Mouse (Mus musculus) myocyte (in vitro differentiated cells): ENCODE measurements around the gene Tbcel. TPM values are rescaled to one million over a fixed set of nuclear protein-coding genes. Genes with fewer than 3 reads are reported as not detected.

ENCODE experiments used
- H3K27me3 ChIP-seq: one replicate; pipeline ENCODE4 v1.6.1; 2011; ENCODE audit not compliant: control insufficient read depth, insufficient read depth, insufficient read length
- H3K36me3 ChIP-seq: one replicate; pipeline ENCODE4 v1.6.1; 2011; ENCODE audit not compliant: control insufficient read depth, insufficient read depth
- H3K4me2 ChIP-seq: one replicate; pipeline ENCODE4 v1.6.1; 2011; ENCODE audit warnings: low read depth, control low read depth
- H3K4me3 ChIP-seq: one replicate; pipeline ENCODE4 v1.5.1; 2011; ENCODE audit warnings: mild to moderate bottlenecking, control low read depth, moderate library complexity
- H3K79me2 ChIP-seq: one replicate; pipeline ENCODE4 v1.6.1; 2011; ENCODE audit not compliant: control insufficient read depth, insufficient read depth
- H3ac ChIP-seq: one replicate; pipeline ENCODE4 v1.6.1; 2011; ENCODE audit not compliant: control insufficient read depth, insufficient read length
- CEBPB ChIP-seq: IDR thresholded peaks from 2 replicates; pipeline ENCODE4 v1.6.1; 2011; ENCODE audit warnings: mild to moderate bottlenecking, moderate library complexity; ENCODE audit not compliant: poor library complexity, insufficient read depth, severe bottlenecking
- E2F4 ChIP-seq: IDR thresholded peaks from one replicate; pipeline ENCODE4 v1.6.1; 2011; ENCODE audit warnings: mild to moderate bottlenecking, control low read depth, moderate library complexity; ENCODE audit not compliant: insufficient read depth
- MAX ChIP-seq: IDR thresholded peaks from one replicate; pipeline ENCODE4 v1.6.1; 2011; ENCODE audit warnings: low read depth, mild to moderate bottlenecking, control low read depth
- MYOD1 ChIP-seq, 3 experiments: IDR thresholded peaks; one replicate each; pipeline ENCODE4 v1.6.1; 2011; ENCODE audit warnings: control low read depth in 2 of 3, low read depth in 2 of 3, mild to moderate bottlenecking in 2 of 3, moderate library complexity in 1 of 3; ENCODE audit not compliant: insufficient read length in 2 of 3, control insufficient read depth in 1 of 3
- MYOG ChIP-seq, 3 experiments: IDR thresholded peaks; one replicate each; pipeline ENCODE4 v1.6.1; 2011; ENCODE audit warnings: control low read depth in 2 of 3, low read depth in 2 of 3, mild to moderate bottlenecking in 2 of 3; ENCODE audit not compliant: insufficient read length in 2 of 3, control insufficient read depth in 1 of 3, insufficient read depth in 1 of 3
- POLR2A ChIP-seq: IDR thresholded peaks from one replicate; pipeline ENCODE4 v1.6.1; 2011; ENCODE audit warnings: low read depth, mild to moderate bottlenecking, control low read depth, moderate library complexity; ENCODE audit not compliant: insufficient read length
- POLR2AphosphoS2 ChIP-seq: IDR thresholded peaks from one replicate; pipeline ENCODE4 v1.6.1; 2011; ENCODE audit warnings: low read depth, control low read depth; ENCODE audit not compliant: insufficient read length
- REST ChIP-seq: IDR thresholded peaks from one replicate; pipeline ENCODE4 v1.6.1; 2011; ENCODE audit warnings: mild to moderate bottlenecking, control low read depth, moderate library complexity; ENCODE audit not compliant: insufficient read depth, insufficient read length
- SRF ChIP-seq: IDR thresholded peaks from one replicate; pipeline ENCODE4 v1.6.1; 2011; ENCODE audit warnings: low read depth; ENCODE audit not compliant: control insufficient read depth, insufficient read length
- TCF12 ChIP-seq: IDR thresholded peaks from one replicate; pipeline ENCODE4 v1.6.1; 2011; ENCODE audit warnings: mild to moderate bottlenecking, control low read depth; ENCODE audit not compliant: poor library complexity, insufficient read depth, severe bottlenecking
- TCF3 ChIP-seq: IDR thresholded peaks from one replicate; pipeline ENCODE4 v1.6.1; 2011; ENCODE audit warnings: low read depth, control low read depth; ENCODE audit not compliant: insufficient read length
- USF1 ChIP-seq: IDR thresholded peaks from one replicate; pipeline ENCODE4 v1.6.1; 2011; ENCODE audit warnings: low read depth, mild to moderate bottlenecking, control low read depth, moderate library complexity
- polyA plus RNA-seq: library from polyadenylated mRNA; unstranded; fragments of >200 nt; fragmentation: generic; extraction: Trizol; gene quantifications from one replicate; pipeline ENCODE4 v1.2.1, GENCODE M21; 2012; ENCODE audit warnings: missing spikeins

Gene Tbcel
- polyA plus RNA-seq, 1 experiment, result 7.9 TPM

DNA sequence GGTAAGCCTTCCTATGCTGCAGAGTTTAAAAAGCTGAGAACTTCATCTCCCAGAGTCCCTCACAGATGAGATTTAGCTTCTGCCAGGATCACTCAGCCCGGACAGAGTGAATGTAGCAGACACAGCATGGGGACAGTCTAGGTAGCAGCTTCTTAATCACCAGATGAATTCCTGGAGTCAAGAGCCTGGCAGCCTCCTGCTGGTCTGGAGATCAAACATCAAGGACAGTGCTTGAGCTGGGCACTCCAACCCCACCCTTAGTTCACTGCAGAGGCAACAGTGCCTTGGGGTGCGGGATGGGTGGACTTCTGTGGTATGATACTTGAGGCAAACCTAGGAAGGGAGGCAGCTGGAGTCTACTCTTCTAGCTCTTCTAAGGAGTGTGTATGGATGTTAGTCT, 87.9 kb downstream of the Tbcel start:
- H3K36me3 ChIP-seq, result peaks cover 10% of the 10 kb centered on the region
- no peak overlapping the region for H3K4me3 ChIP-seq
- no peaks in the 10 kb centered on the region for H3K27me3 ChIP-seq
- H3K79me2 ChIP-seq, result no peaks in the 10 kb centered on the region
- TF ChIP-seq REST (no peak), POLR2A (no peak), USF1 (no peak), TCF3 (no peak), SRF (no peak), E2F4 (no peak), MAX (no peak), MYOG (IDR thresholded peaks at IDR 0.05; ENCODE audit: control insufficient read depth in 1 of 3, insufficient read depth in 1 of 3, insufficient read length in 2 of 3, low read depth in 2 of 3) (no peak), TCF12 (no peak), CEBPB (no peak), POLR2AphosphoS2 (no peak), MYOD1 (IDR thresholded peaks at IDR 0.05; ENCODE audit: control insufficient read depth in 1 of 3, insufficient read length in 2 of 3, low read depth in 2 of 3) (no peak)
- H3K4me2 ChIP-seq, result no peak overlapping the region
- no peak overlapping the region for H3ac ChIP-seq

DNA sequence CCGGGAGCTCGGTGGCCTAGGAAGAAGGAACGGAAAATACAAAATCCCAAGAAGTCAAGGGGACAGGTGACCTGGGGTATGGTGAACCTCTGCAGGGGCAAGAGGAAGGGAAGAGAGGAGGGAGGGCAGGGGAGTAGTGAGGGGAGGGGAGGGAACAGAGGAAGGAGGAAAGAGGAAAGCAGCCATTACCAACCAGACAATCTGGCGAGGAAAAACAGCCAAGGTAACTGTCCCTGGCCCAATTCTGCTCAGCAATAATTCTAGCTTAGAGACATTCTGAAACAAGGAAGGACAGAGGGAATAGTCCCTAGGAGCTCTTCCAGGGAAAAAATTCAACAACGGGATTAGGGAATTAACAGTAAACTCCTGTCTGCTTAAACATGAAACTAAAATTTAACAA, 88.8 kb downstream of the Tbcel start:
- Histone ChIP-seq H3K4me2 (no peak overlapping the region), H3K79me2 (no peaks in the 10 kb centered on the region), H3ac (no peak overlapping the region), H3K36me3 (peaks cover 10% of the 10 kb centered on the region), H3K4me3 (no peak overlapping the region), H3K27me3 (no peaks in the 10 kb centered on the region)
- no peak for TF ChIP-seq TCF12

DNA sequence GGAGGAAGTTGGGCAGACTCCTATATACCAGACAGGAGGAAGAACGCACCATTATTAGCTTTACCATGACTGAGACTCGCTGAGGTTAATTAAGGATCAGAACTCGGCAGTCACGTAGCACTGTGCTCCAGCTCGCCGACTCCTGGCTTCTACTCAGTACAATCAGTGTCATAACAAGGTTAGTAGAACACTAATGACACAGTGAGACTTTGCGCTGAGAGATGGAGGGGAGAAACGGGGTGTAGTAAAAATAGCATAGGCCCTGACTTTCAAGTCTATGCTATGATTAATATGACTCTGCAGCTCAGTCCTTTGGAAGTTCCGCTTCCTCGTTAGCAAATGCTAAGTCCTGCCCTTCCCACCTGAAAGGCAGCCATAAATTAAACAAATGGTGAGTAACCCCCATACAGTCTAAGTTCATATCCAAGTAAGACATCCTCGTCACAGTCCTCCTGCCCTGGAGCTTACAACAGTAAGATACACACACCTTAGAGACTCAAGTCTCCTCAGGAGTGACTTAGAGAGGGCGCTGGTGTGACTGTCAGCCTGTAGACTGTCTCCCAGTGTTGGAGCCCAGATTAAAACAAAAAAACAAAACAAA, 90.2 kb downstream of the Tbcel start:
- Histone ChIP-seq H3K4me3 (no peak overlapping the region), H3K79me2 (no peaks in the 10 kb centered on the region), H3K4me2 (no peak overlapping the region), H3ac (no peak overlapping the region), H3K27me3 (no peaks in the 10 kb centered on the region), H3K36me3 (peaks cover 5% of the 10 kb centered on the region)
- no peak for TF ChIP-seq MAX
- TF ChIP-seq POLR2A, result no peak

DNA sequence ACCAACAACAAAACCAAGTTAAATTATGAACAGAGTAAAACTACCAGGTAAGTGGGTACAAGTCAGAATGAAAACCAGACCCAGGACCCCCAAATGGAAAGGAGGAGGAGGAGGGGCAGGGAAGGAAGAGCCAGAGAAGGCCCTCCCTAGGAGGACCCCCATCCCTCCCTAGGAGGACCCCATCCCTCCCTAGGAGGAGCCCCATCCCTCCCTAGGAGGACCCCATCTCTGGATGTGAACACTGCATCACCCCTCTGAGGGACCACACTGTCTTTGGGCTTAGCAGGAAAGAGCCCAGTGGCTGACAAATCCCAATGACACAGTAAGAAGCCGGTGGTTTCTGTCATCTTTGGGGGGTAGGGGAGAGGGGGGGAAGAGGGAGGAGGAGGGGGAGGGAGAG, 92.4 kb downstream of the Tbcel start:
- Histone ChIP-seq H3K79me2 (no peaks in the 10 kb centered on the region), H3K4me3 (no peak overlapping the region), H3K4me2 (no peak overlapping the region), H3K27me3 (no peaks in the 10 kb centered on the region), H3K36me3 (no peaks in the 10 kb centered on the region), H3ac (no peak overlapping the region)
- TF ChIP-seq POLR2AphosphoS2 (no peak), MYOD1 (IDR thresholded peaks at IDR 0.05; ENCODE audit: control insufficient read depth in 1 of 3, insufficient read length in 2 of 3, low read depth in 2 of 3) (no peak), MAX (no peak), TCF12 (no peak), E2F4 (no peak), USF1 (no peak), TCF3 (no peak), POLR2A (no peak), CEBPB (no peak), REST (no peak), SRF (no peak), MYOG (IDR thresholded peaks at IDR 0.05; ENCODE audit: control insufficient read depth in 1 of 3, insufficient read depth in 1 of 3, insufficient read length in 2 of 3, low read depth in 2 of 3) (no peak)

DNA sequence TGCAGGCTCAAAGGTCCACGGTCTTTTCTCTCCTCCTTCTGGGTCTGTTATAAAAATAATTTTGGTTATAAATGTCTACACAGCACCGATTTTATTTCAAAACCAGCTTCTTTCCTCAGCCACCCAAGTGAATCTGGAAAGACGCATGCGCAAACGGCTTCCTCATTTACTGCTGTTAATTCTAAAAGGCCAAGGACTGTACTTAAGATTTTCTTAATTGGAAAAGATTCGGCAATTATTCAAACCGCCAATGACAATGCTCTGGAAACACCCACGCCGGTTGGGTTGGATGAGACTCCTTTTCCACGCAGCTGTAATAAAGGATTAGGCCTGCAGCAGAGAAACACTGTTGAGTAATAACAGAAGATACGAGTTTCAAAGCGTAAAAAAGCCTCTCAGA, 94.3 kb downstream of the Tbcel start:
- no peak overlapping the region for H3K4me3 ChIP-seq
- no peaks in the 10 kb centered on the region for H3K79me2 ChIP-seq
- H3K36me3 ChIP-seq, result no peaks in the 10 kb centered on the region
- H3K27me3 ChIP-seq, result no peaks in the 10 kb centered on the region
- no peak overlapping the region for H3K4me2 ChIP-seq
- no peak for TF ChIP-seq TCF3
- TF ChIP-seq MAX, result no peak
- no peak for TF ChIP-seq POLR2A
- TF ChIP-seq SRF, result no peak
- no peak for TF ChIP-seq REST
- TF ChIP-seq MYOD1 (IDR thresholded peaks at IDR 0.05; ENCODE audit: control insufficient read depth in 1 of 3, insufficient read length in 2 of 3, low read depth in 2 of 3), result no peak
- TF ChIP-seq TCF12, result no peak
- no peak for TF ChIP-seq E2F4
- no peak for TF ChIP-seq MYOG (IDR thresholded peaks at IDR 0.05; ENCODE audit: control insufficient read depth in 1 of 3, insufficient read depth in 1 of 3, insufficient read length in 2 of 3, low read depth in 2 of 3)
- no peak for TF ChIP-seq USF1
- no peak for TF ChIP-seq CEBPB
- no peak for TF ChIP-seq POLR2AphosphoS2
- H3ac ChIP-seq, result no peak overlapping the region

DNA sequence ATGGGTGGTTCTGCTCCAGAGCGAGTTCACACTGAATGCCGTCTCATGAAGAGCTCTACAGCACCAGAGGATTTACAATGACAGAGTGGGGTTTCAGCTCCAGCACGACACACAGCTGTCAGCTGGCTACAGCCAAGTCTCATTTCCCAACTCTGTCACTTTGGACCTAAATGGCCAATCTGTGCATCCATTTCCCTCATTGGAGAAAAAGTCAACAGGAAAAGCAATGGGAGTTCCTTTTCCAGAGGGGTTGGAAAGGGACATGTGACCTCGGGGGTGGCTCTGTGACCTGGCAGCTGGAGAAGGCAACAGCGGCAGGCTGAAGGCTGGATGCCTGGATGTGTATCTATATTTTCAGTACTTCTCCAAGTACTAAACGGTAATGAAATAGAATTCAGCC, 96.3 kb downstream of the Tbcel start:
- H3ac ChIP-seq, result no peak overlapping the region
- TF ChIP-seq REST (no peak), MAX (no peak), POLR2AphosphoS2 (no peak)
- no peaks in the 10 kb centered on the region for H3K36me3 ChIP-seq
- no peak overlapping the region for H3K4me3 ChIP-seq
- no peaks in the 10 kb centered on the region for H3K79me2 ChIP-seq
- no peaks in the 10 kb centered on the region for H3K27me3 ChIP-seq
- H3K4me2 ChIP-seq, result no peak overlapping the region
